Mouse (Mus musculus) right cerebral cortex, postnatal 10 days (tissue): ENCODE results near the gene E2f2.
A peak's percentile ranks its signal among the peaks of the same experiment; 100 is the strongest.

Source experiments
- DNase-seq, 2 experiments: peaks; one replicate each; pipeline ENCODE4 v3.0.0; 2021; ENCODE audit warnings: low spot score in 2 of 2

Gene E2f2

GRCm38 (mm10) chr4:136172011-136172541 is at the start of gene E2f2:
Gene E2f2 (plus strand): TSS chr4:136172394.
- DNase-seq: peak; percentile 67 to 78

- no peak for DNase-seq
These were observed 48.9 kb upstream of the E2f2 start for GRCm38 (mm10) chr4:136123111-136123791.

GRCm38 (mm10) chr4:136123792-136124161 is 48.4 kb upstream of the E2f2 start:
- no peak for DNase-seq

- DNase-seq: no peak
These were observed 47.6 kb upstream of the E2f2 start for GRCm38 (mm10) chr4:136124581-136124980.

- DNase-seq: no peak
These were observed 46.7 kb upstream of the E2f2 start for GRCm38 (mm10) chr4:136125458-136125857.

GRCm38 (mm10) chr4:136126019-136126418 is 46.2 kb upstream of the E2f2 start:
- DNase-seq: no peak

GRCm38 (mm10) chr4:136127670-136128069 is 44.5 kb upstream of the E2f2 start:
- no peak for DNase-seq

GRCm38 (mm10) chr4:136129842-136130241 is 42.4 kb upstream of the E2f2 start:
- no peak for DNase-seq

GRCm38 (mm10) chr4:136133801-136134200 is 38.4 kb upstream of the E2f2 start:
- no peak for DNase-seq

GRCm38 (mm10) chr4:136134418-136134977 is 37.7 kb upstream of the E2f2 start:
- peak in 1 of 2 experiments; percentile 24 for DNase-seq

- DNase-seq: peak; percentile 87 to 89
These were observed 37.0 kb upstream of the E2f2 start for GRCm38 (mm10) chr4:136134978-136135873.

GRCm38 (mm10) chr4:136135874-136136728 is 36.1 kb upstream of the E2f2 start:
- peak; percentile 46 to 51 for DNase-seq

- DNase-seq: no peak
These were observed 32.7 kb upstream of the E2f2 start for GRCm38 (mm10) chr4:136139326-136140110.

GRCm38 (mm10) chr4:136140327-136141250 is 31.6 kb upstream of the E2f2 start:
- peak; percentile 88 to 91 for DNase-seq

GRCm38 (mm10) chr4:136142267-136143192 is 29.7 kb upstream of the E2f2 start:
- DNase-seq: no peak

- peak; percentile 88 to 91 for DNase-seq
These were observed 28.8 kb upstream of the E2f2 start, which contains the start of gene Id3 for GRCm38 (mm10) chr4:136143193-136143976. Gene Id3 (plus strand): TSS chr4:136143497.

- peak; percentile 44 to 52 for DNase-seq
These were observed 27.9 kb upstream of the E2f2 start for GRCm38 (mm10) chr4:136144126-136144926.
